Mouse (Mus musculus): ENCODE measurements around the gene Pcnx4.
"Not testable (repeated sequence)": the region's sequence is repeated elsewhere in the genome, so short reads cannot be mapped to it uniquely, and the experiment has no call there.

Pcnx4 gene

GRCm38 (mm10) chr12:72598731-72599130, 62.5 kb downstream of the Pcnx4 start:
- DNase-seq (ENCODE audit: low read depth, low spot score) = not testable (repeated sequence)

GRCm38 (mm10) chr12:72612053-72612452, 75.9 kb downstream of the Pcnx4 start:
- no peak for DNase-seq (ENCODE audit: low read depth, low spot score)

- DNase-seq (ENCODE audit: low read depth, low spot score) = no peak
Observed at GRCm38 (mm10) chr12:72620856-72621255, 84.7 kb downstream of the Pcnx4 start.

GRCm38 (mm10) chr12:72621441-72621840, 85.3 kb downstream of the Pcnx4 start:
- no peak for DNase-seq (ENCODE audit: low read depth, low spot score)

GRCm38 (mm10) chr12:72622853-72623496, 86.8 kb downstream of the Pcnx4 start:
- DNase-seq (ENCODE audit: low read depth, low spot score) = no peak

GRCm38 (mm10) chr12:72628751-72629150, 92.6 kb downstream of the Pcnx4 start:
- DNase-seq (ENCODE audit: low read depth, low spot score) = no peak

Data from CD4-positive, CD25-positive, alpha-beta regulatory T cell, adult 2 months (primary cell).